Mouse (Mus musculus): Measurements from ENCODE around the gene Eftud2.

DNA sequence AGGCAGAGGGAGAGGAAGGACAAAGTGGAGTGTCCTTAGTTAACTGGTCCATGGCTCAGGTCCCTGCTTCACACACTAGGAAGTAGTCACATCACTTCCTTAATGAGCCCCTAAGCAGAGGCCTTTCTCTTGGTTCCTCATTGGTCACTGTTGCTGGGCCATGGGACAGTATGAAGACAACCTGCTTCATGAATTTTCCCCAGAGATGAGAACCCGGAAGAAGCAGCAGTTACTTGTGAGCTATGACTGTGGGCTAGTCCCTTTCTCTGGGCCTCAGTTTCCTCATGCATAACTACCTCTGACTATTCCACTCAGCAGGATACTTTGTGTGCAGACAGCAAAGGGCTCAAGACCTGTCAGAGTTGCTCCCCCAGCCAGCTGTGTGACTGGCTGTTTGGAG is 43.4 kb downstream of the Eftud2 start:
- TF ChIP-seq POLR2A (IDR thresholded peaks at IDR 0.05; ENCODE audit: control insufficient read depth, low read depth, low read length) (no peak), CTCF (IDR thresholded peaks at IDR 0.05; ENCODE audit: control insufficient read depth, insufficient read depth, insufficient replicate concordance, low read depth, low read length) (no peak)
